Mouse (Mus musculus) hematopoietic stem cell, adult 5-6 weeks (primary cell): ENCODE data around the gene Gm10972. TPM values are rescaled to one million over a fixed set of nuclear protein-coding genes. Genes with fewer than 3 reads are reported as not detected.
"Not testable (repeated sequence)": the region's sequence is repeated elsewhere in the genome, so short reads cannot be mapped to it uniquely, and the experiment has no call there.

Experiments used
- ATAC-seq, 2 experiments: fragments of 125-278 bp in 1 of 2; replicated peaks in 1 of 2; 2 replicates each; pipeline ENCODE4 v1.8.0; 2016 to 2017; ENCODE audit warnings: inconsistent platforms in 2 of 2, mild to moderate bottlenecking in 2 of 2, moderate number of reproducible peaks in 2 of 2, low read depth in 1 of 2, moderate TSS enrichment in 1 of 2; ENCODE audit not compliant: low FRiP score in 2 of 2, poor library complexity in 2 of 2, severe bottlenecking in 2 of 2, insufficient read depth in 1 of 2, low TSS enrichment in 1 of 2
- total RNA-seq: library from RNA; stranded (forward); fragments of 172-1452, 232-1000 nt; gene quantifications from 2 replicates; pipeline ENCODE4 v1.2.3, GENCODE M21; 2017

Gm10972 gene
- total RNA-seq = not detected in 2 replicates

DNA sequence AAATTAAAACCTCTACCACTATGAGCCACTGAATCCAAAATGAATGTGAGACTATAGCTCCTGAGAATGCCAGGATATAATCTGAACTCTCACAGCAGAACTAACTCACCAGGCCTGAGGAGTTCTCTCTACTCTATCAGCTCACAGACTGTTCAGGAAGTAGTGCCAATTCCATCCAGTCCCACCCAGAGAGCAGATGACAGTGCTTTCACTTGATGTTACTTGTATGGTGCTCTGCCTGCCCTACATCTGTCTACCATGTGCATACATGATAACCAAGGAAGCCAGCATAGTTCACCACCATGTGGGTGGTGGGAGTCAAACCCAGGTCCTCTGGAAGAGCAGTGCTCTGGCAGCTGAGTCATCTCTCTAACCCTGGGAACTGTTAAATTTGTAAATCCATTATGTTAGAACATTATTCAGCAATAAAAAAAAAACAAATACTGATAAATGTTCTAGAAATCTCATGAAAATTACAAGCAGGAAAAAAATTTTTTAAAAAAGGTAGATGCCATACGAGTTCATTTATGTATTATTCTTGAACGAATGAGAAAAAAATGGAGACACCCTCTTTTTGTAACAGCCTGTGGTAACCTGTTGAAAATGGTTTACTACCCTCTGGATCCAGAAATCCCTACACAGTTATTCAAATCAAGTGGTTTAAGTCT is at the start of gene Gm10972:
Gm10972 (plus strand) TSS at position 618 of the 668 bp plus-strand sequence.
- not testable (repeated sequence) for ATAC-seq

DNA sequence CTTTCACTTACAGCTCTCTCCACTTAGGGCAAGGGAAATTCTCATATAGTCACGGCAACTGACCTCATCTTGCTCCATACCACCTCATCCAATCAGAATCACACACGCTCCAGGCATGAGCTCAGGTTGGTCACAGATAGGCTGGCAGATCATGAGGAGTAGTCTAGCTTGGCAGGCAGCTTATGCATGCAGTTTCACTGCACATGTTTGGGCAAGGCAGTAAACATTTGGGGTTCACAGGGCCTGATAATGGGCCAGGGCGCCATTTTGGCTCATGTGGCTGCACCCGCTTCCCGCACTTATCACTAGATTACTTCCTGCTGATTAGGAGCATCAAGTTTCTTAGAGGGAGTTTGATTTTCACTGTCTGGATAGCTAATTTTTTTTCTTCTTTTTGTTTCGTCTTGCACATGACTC is 47.0 kb upstream of the Gm10972 start:
- no peak for ATAC-seq

DNA sequence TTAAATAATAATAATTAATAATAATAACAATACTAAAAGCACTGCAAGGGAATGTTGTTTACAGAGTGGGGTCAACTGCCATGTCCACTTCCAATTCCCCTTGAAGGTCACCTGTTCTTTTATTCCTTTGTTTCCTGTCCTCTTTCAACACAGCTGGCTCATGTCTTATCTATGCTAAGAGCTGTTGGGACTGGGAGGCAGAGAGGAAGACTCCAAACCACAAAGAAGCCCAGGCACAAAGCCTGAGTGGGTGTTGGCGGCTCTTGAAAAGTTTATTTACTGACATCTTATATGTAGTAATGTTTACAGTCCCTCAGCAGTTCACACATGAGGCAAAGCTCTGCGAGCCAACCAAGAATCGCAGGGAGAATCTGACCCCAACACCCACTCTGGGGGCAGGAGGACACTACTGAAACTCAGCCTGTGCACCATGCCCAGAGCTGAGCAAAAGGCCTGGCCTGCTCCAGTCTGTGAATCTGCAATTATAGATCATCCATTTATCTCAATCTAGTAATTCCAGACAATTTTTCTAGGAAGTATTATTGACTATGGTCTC is 45.6 kb upstream of the Gm10972 start:
- ATAC-seq = no peak

DNA sequence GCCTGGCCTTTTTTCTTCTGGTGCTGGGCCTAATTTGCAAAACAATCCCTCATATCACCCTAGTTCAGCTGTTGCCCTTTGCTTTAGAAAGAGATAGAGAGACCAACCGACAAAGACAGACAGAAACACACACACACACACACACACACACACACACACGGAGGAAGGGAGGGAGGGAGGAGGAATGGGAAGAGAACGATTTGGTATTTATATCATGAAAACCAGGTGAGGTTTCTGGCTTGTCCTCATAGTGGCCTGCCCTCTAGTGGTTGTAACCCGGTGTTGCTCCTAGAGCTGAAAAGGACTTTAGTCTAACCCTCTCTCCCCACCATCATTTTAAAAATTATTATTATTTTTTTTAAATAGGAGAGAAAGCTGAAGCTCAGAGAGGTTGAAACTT is 41.0 kb upstream of the Gm10972 start:
- ATAC-seq = peak; percentile 59 to 82; a peak in 2 of 4 replicates

DNA sequence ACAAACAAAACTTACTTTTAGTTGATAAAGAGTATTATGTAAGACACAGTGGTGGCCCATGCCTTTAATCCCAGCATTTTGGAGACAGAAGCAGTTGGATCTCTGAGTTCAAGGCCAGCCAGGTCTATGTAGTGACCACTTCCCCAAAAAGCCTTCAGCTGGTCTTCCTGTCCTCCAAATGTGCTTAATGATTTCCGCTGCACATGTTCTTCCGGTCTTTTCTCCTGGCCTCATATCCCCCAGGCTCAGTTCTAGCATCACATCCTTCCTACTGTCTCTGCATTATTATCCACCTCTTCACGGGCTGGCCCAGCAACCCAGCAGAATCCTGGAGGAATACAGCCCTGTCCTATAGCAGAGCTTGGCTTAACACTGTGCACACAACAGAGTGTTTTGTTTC is 33.3 kb upstream of the Gm10972 start:
- ATAC-seq = no peak

DNA sequence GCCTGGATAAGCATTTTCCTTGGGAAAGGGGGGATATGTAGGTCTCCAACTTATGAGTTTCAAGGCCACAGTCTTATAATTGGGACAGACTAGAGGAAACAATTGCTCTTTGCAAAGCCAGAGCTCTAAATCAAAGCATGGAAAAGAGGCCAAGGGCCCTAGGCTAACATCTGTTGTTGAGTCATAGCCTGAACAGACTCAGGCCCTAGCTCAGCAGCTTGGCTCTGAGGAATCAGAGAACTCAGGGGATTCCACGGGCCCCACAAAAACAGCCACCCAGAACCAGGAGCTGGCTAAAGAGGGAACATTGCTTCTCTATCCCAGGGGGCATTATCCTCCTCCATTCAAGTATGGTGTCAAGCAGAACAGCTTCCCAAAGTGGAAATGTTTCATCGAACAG is 32.3 kb upstream of the Gm10972 start:
- no peak for ATAC-seq

DNA sequence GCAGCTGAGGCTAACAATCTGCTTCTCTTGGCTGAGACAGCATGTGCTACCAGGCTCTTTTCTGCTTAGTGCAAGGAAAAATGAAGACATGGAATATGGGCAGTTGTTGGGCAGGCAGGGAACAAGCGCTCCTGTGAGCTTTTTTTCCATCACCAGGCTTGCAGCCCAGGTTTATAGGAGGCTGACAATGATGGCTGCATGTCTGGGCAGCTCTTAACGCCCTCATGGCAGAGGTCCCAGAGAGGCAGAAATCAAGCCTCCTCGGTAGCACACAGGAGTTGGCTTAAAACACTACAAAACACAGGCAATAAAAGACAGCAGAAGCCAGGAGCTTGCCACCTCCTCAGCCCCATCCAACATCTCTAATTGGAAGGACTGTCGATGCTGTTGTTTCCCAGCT is 31.6 kb upstream of the Gm10972 start:
- no peak for ATAC-seq

DNA sequence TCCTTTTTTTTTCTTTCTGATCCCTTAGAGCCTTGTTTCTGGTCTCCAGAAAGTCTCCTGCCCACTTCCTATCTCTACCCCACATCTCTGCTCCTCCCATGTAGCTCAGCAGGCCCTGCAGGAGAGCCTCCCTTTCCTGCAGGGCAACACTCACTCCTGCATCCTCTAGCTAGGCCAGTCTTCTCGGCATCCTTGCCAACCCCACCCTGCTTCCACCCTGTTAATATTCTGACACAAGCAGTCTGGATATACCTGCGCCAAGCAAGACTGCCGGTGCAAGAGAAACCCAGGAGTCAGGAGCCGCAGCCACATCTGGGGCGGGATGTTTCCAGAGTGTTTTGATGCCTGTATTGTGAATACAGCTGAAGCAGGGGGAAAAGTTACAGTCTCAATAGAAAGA is 31.1 kb upstream of the Gm10972 start:
- no peak for ATAC-seq

DNA sequence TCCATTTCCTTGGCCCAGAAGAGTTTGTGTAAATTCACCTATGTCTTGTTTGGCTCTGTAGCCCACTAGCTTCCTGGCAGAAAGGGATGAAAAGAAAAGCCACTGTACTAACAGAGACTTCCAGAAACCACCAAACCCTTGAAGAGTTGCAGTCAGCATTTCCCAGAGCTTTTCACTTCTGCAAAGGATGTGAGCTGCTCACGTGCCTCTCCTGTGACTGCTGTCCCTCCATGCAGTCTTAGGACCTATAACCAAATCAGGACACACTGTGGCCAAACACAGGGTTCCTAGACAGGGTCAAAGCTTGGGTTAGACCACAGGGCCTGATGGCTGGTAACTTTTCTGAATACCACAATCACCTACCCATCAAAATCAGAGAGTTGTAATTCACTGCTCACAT is 30.6 kb upstream of the Gm10972 start:
- no peak for ATAC-seq

DNA sequence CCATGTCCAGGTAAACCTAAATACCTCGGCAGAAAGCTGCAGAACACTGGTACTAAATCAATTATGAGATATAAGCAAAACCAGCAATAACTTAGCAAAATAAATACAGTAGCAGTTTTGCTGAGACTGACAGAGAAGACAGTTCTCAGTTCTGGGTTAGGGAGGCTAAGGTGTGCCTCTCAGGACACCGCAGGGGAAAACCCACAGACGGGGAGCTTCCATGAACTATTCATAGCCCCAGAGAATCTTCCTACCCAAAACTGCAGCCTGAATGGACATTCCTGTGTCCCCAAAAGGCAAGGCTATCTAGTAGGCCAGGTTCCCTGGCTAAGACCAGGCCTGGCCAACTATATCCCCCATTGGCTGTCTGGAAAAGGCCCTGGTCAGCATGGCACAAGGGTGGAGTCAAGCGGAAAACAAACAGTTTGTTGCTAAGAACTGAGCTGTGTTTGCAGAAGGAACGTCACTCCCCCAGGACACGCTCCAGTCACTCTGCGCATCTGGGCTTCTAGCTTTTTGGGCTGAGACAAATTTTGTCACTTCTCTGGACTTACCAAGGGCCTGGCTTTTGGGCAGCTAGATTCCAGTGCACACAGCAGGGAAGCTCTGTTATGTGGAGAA is 29.5 kb upstream of the Gm10972 start:
- no peak for ATAC-seq

DNA sequence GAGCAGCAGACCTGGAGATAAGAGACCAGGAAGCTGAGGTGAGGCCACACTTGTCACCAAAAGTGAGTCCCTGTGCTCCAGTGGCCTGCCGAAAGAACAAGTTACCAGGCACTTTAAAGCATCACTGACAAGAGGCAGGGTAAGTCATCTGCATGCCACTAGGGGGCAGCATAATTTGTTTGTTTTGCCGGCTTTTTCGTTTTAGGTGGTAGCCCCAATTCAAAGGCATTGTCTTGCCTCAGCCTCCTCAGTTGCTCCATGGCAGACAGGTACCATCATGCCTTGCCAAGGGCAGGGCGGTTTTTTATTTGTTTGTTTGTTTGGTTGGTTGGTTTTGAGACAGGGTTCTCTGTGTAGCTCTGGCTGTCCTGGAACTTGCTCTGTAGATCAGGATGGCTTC is 26.2 kb upstream of the Gm10972 start:
- ATAC-seq = peak; percentile 45 to 53; a peak in 3 of 4 replicates

DNA sequence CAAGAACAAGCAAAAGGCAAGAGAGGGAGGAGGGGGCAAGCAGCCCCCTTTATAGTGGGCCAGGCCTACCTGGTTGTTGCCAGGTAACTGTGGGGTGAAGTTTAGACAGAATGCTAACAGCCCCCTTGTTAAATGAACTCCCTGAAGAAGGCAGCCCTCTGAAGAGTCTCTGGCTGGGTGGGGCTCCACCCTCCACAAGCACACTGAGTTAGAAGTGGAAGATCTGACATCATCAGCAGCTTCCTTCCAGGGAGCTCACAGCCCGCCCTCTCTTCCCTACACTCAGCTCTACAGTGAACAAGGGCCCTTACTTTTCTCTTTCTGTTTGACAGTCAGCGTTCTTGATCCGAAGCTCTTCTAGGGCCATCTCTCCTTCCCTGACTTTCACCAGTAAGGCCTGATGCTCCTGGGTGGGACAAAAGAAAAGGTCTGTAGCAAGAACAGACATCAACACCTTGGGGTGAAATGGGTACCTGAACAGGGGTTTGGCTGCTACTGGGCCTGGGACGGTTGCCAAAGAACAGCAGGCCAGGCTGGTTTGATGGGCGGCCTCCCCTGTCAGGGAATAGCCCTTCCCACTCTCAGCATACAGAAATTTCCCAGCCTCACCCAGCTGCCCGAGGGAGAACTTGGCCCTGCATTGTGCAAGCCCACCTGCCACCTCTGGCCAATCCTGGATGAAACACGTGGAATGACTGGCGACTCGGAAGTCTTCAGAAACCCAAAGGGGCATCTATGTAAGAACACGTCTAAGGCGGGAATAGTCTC is 21.0 kb upstream of the Gm10972 start:
- no peak for ATAC-seq

DNA sequence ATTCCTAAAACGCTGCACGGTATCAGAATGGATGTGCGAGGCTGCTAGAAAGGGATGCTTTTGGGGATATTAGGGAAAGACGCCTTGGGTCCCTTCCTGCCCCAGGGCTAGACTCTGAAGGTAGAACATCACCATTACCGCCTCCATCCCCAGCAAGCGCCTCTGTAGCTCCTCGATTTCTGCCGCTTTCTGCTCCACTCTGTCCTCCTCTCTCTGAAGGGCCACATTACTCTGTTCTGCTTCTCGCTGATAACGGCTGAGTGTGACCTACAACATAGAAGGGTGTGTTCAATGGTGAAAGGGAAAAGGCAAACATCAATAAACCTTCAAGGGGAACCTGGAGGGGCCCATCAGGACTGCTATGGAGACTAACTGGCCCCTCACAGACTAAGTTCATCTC is 20.4 kb upstream of the Gm10972 start:
- no peak for ATAC-seq

DNA sequence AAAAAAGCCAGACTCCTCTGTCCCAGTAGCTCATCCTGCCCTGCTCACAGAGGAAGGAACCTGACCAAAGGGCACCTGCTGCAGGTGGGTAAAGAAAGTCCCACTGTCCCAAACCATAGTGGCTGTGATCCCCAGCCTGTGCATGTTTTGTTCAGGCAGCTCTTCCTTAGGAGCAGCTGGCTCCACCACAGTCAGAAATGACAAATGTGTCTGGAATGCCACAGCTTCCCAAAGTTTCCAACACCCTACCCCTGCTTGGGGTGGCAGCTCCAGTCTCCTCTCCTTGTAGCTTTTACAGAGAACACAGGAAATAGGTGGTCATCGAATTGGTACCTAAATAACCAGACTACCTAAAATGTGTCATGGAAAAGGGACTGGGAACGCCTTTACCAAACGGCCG is 18.6 kb upstream of the Gm10972 start:
- ATAC-seq = no peak

DNA sequence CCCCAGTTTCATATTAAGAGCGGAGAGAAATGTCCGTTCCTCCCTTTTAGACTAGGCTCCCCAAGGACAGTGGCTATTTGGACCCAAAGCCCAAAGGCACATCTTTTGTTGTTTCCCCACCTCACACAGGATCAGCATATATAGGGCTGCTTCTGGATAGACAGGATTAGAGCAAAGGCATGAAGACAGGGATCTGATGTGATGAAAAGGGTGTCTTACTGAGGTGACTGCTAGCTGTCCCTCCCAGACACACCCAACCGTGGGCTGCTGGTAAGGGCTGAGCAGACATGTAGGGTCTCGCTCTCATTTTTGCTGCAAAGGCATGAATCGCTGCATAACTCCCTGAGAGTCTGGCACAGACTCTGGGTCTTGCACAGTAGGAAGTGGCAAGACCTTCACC is 14.2 kb upstream of the Gm10972 start:
- no peak for ATAC-seq

DNA sequence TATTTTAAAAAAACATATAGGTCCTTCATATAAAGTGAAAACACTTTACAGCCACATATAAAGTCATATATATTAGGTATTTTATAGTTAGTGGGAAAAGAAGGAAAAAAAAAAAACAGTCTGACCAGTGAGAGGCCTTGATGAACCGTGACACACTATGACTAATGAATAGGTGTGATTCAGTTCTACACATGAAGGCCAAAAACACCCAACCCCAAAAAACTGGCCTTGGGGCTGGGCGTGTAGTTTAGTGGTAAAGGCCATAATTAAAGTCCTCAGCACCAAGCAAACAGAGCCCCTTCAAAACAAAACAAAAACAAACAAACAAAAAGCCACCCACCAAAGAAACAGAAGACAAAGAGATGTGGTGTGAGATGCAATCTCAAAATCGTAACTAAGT is 13.0 kb upstream of the Gm10972 start:
- no peak for ATAC-seq

DNA sequence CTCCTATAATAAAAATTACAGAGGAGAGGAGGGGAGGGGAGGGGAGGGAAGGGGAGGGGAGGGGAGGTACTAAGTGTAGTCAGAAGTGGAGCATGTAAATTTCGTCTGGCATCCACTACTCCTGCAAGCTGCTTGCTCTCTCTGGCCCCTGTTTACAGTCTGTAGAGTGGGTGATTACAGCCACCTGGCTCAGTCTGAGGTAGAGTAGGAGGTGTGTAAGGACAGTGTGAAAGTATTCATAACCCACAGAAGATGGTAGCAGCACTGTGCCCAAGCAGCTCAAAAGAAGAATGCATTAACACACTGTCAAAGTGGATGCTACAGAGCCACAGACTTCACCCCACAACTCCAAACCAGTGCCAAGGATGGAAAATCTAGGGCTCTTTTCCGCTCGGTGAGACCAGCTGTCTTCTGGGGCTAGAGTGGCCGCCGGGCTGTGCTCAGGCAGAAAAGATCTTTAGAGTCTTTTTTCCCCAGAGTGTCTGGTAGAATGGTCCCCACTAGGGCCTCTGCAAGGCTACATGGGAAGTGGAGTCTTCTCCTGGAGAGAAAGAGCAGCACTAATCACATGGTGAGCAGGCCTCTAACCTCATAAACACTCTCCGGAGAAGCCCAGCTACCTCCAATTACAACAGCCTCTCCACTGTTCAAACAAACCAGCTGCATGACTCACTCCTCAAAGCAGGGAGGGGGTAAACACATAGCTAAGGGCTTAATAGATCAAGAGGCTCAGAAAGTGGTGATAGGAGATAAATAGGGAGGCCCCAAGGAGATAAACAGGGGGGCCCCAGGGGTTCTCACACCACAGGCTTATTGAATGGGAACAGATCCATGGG is 6.1 kb downstream of the Gm10972 start:
- no peak; a peak in 1 of 4 replicates for ATAC-seq
